Mouse (Mus musculus): Measurements from ENCODE around the gene Ces2g. TPM values are rescaled to one million over a fixed set of nuclear protein-coding genes. Genes with fewer than 3 reads are reported as not detected.

Gene Ces2g
- polyA plus RNA-seq, 1 experiment from 2014 or later, result not detected

- WGBS, result 90% methylated on average over 2 of the region's 2 CpGs
- Histone ChIP-seq H3K9ac (no peak overlapping the region), H3K9me3 (no peaks in the 10 kb centered on the region), H3K4me1 (no peaks in the 10 kb centered on the region), H3K36me3 (replicated peaks) (no peaks in the 10 kb centered on the region), H3K27ac (no peak overlapping the region), H3K4me2 (no peak overlapping the region), H3K27me3 (no peaks in the 10 kb centered on the region), H3K4me3 (replicated peaks) (no peak overlapping the region)
- ATAC-seq (ENCODE audit: low FRiP score), result no peak
Observed at GRCm38 (mm10) chr8:105010000-105010399, 48.5 kb downstream of the Ces2g start.

- no peaks in the 10 kb centered on the region for H3K27me3 ChIP-seq
- no peaks in the 10 kb centered on the region for H3K4me1 ChIP-seq
- no peak overlapping the region for H3K4me2 ChIP-seq
- no peak for ATAC-seq (ENCODE audit: low FRiP score)
- H3K4me3 ChIP-seq (replicated peaks), result no peak overlapping the region
- H3K27ac ChIP-seq, result no peak overlapping the region
- H3K36me3 ChIP-seq (replicated peaks), result no peaks in the 10 kb centered on the region
- H3K9ac ChIP-seq, result no peak overlapping the region
- WGBS, result 79% methylated on average over 12 of the region's 12 CpGs
- H3K9me3 ChIP-seq, result no peaks in the 10 kb centered on the region
Observed at GRCm38 (mm10) chr8:105011136-105011535, 49.6 kb downstream of the Ces2g start.

- Histone ChIP-seq H3K27me3 (no peaks in the 10 kb centered on the region), H3K4me3 (replicated peaks) (no peak overlapping the region), H3K9ac (no peak overlapping the region), H3K4me2 (no peak overlapping the region), H3K36me3 (replicated peaks) (no peaks in the 10 kb centered on the region), H3K4me1 (no peaks in the 10 kb centered on the region), H3K27ac (no peak overlapping the region), H3K9me3 (no peaks in the 10 kb centered on the region)
- WGBS, result 91% methylated on average over 5 of the region's 5 CpGs
- ATAC-seq (ENCODE audit: low FRiP score), result no peak
Observed at GRCm38 (mm10) chr8:105014391-105014790, 52.9 kb downstream of the Ces2g start.

Other genes starting within 250 kb of the Ces2g start
- gene Ces2a, start 227.7 kb upstream of the Ces2g start, polyA plus RNA-seq (2016; fragmentation: Nextera tagmentation; extraction: Ambion mirVana), result not detected in 2 replicates
- 0.13 and 0.17 TPM in 2 replicates for gene Ces2b, start 130.1 kb upstream of the Ces2g start, polyA plus RNA-seq (2016; fragmentation: Nextera tagmentation; extraction: Ambion mirVana)
- not detected in 2 replicates for gene Ces2c, start 114.7 kb upstream of the Ces2g start, polyA plus RNA-seq (2016; fragmentation: Nextera tagmentation; extraction: Ambion mirVana)
- gene Ces2e, start 35.5 kb upstream of the Ces2g start, polyA plus RNA-seq (2016; fragmentation: Nextera tagmentation; extraction: Ambion mirVana), result not detected in 2 replicates
- not detected in 2 replicates for gene Ces2f, start 14.4 kb upstream of the Ces2g start, polyA plus RNA-seq (2016; fragmentation: Nextera tagmentation; extraction: Ambion mirVana)
- not detected in 2 replicates for gene Ces2h, start 39.1 kb downstream of the Ces2g start, polyA plus RNA-seq (2016; fragmentation: Nextera tagmentation; extraction: Ambion mirVana)
- gene Ces3a, start 86.9 kb downstream of the Ces2g start, polyA plus RNA-seq (2016; fragmentation: Nextera tagmentation; extraction: Ambion mirVana), result not detected in 2 replicates
- not detected in 2 replicates for gene Ces3b, start 122.0 kb downstream of the Ces2g start, polyA plus RNA-seq (2016; fragmentation: Nextera tagmentation; extraction: Ambion mirVana)
- gene Ces4a, start 170.1 kb downstream of the Ces2g start, polyA plus RNA-seq (2016; fragmentation: Nextera tagmentation; extraction: Ambion mirVana), result not detected in 2 replicates
- 58.3 and 60.0 TPM in 2 replicates for gene Cbfb, start 209.0 kb downstream of the Ces2g start, polyA plus RNA-seq (2016; fragmentation: Nextera tagmentation; extraction: Ambion mirVana)

Measured in forebrain, embryonic 12.5 days (tissue).